Mouse (Mus musculus) testis, adult 2 months (tissue): Measurements from ENCODE around the gene Gm9767. TPM values are rescaled to one million over a fixed set of nuclear protein-coding genes. Genes with fewer than 3 reads are reported as not detected.

ENCODE experiments used
- H3K27ac ChIP-seq: fragments of 200-500 bp; 2 replicates; pipeline ENCODE4 v1.5.1; 2012; ENCODE audit warnings: low read depth, low read length; ENCODE audit not compliant: control insufficient read depth, insufficient read depth
- H3K27me3 ChIP-seq: fragments of 200-500 bp; 2 replicates; pipeline ENCODE4 v1.6.1; 2012; ENCODE audit warnings: mild to moderate bottlenecking, low read length, moderate library complexity; ENCODE audit not compliant: control insufficient read depth, insufficient read depth
- H3K36me3 ChIP-seq: fragments of 200-500 bp; 2 replicates; pipeline ENCODE4 v1.6.1; 2012; ENCODE audit warnings: mild to moderate bottlenecking, low read length; ENCODE audit not compliant: control insufficient read depth, insufficient read depth
- H3K4me1 ChIP-seq: fragments of 200-500 bp; 2 replicates; pipeline ENCODE4 v1.6.1; 2012; ENCODE audit warnings: low read length; ENCODE audit not compliant: control insufficient read depth, insufficient read depth
- H3K4me3 ChIP-seq: fragments of 200-500 bp; 2 replicates; pipeline ENCODE4 v1.5.1; 2012; ENCODE audit warnings: low read depth, mild to moderate bottlenecking, low read length, moderate library complexity, mixed read lengths; ENCODE audit not compliant: control insufficient read depth
- CTCF ChIP-seq: fragments of 200-500 bp; IDR thresholded peaks from 2 replicates; pipeline ENCODE4 v1.5.1; 2012; ENCODE audit warnings: low read depth, mild to moderate bottlenecking, inconsistent platforms, low read length, moderate library complexity; ENCODE audit not compliant: control insufficient read depth, insufficient read depth, insufficient replicate concordance
- POLR2A ChIP-seq: fragments of 200-500 bp; IDR thresholded peaks from 2 replicates; pipeline ENCODE4 v1.6.1; 2012; ENCODE audit warnings: low read depth, mild to moderate bottlenecking, inconsistent platforms, low read length, moderate library complexity; ENCODE audit not compliant: control insufficient read depth
- polyA plus RNA-seq: library from polyadenylated mRNA; depleted of rRNA; stranded (reverse); fragments of >200 nt; gene quantifications from 2 replicates; pipeline ENCODE4 v1.2.3, GENCODE M21; 2012; rRNA removed

Gm9767 gene
- polyA plus RNA-seq, 1 experiment: 0.11 TPM

- peaks cover 2% of the 10 kb centered on the region; the same call in 1 of the 2 replicates for H3K27me3 ChIP-seq
- no peak overlapping the region for H3K4me3 ChIP-seq
- TF ChIP-seq CTCF (no peak), POLR2A (no peak)
- H3K36me3 ChIP-seq: no peaks in the 10 kb centered on the region
- H3K27ac ChIP-seq: no peak overlapping the region
- H3K4me1 ChIP-seq: peaks cover 10% of the 10 kb centered on the region
Observed at GRCm38 (mm10) chr10:26079678-26080077, 1.6 kb downstream of the Gm9767 start.

GRCm38 (mm10) chr10:26082081-26082480, 4.0 kb downstream of the Gm9767 start:
- Histone ChIP-seq H3K27ac (no peak overlapping the region), H3K36me3 (no peaks in the 10 kb centered on the region), H3K4me1 (peaks cover 10% of the 10 kb centered on the region), H3K27me3 (peaks cover 2% of the 10 kb centered on the region; the same call in 1 of the 2 replicates), H3K4me3 (no peak overlapping the region)
- TF ChIP-seq POLR2A (no peak), CTCF (no peak)

- TF ChIP-seq POLR2A: no peak
- TF ChIP-seq CTCF: no peak
- Histone ChIP-seq H3K4me3 (no peak overlapping the region), H3K36me3 (no peaks in the 10 kb centered on the region), H3K27ac (no peak overlapping the region), H3K4me1 (no peaks in the 10 kb centered on the region), H3K27me3 (no peaks in the 10 kb centered on the region)
Observed at GRCm38 (mm10) chr10:26103330-26103982, 25.4 kb downstream of the Gm9767 start.

GRCm38 (mm10) chr10:26114409-26114808, 36.4 kb downstream of the Gm9767 start:
- Histone ChIP-seq H3K4me3 (no peak overlapping the region), H3K36me3 (no peaks in the 10 kb centered on the region), H3K27me3 (no peaks in the 10 kb centered on the region), H3K4me1 (no peaks in the 10 kb centered on the region), H3K27ac (no peak overlapping the region)
- TF ChIP-seq CTCF (no peak), POLR2A (no peak)

- Histone ChIP-seq H3K27me3 (no peaks in the 10 kb centered on the region), H3K4me3 (no peak overlapping the region), H3K4me1 (no peaks in the 10 kb centered on the region), H3K36me3 (no peaks in the 10 kb centered on the region), H3K27ac (no peak overlapping the region)
- TF ChIP-seq CTCF (no peak), POLR2A (no peak)
Observed at GRCm38 (mm10) chr10:26119067-26119821, 41.2 kb downstream of the Gm9767 start.

- Histone ChIP-seq H3K4me3 (no peak overlapping the region), H3K4me1 (no peaks in the 10 kb centered on the region), H3K27me3 (no peaks in the 10 kb centered on the region), H3K27ac (no peak overlapping the region), H3K36me3 (no peaks in the 10 kb centered on the region)
- no peak for TF ChIP-seq CTCF
- no peak for TF ChIP-seq POLR2A
Observed at GRCm38 (mm10) chr10:26119822-26120183, 41.7 kb downstream of the Gm9767 start.

Other genes starting within 250 kb of the Gm9767 start
- 7.4 and 7.8 TPM in 2 replicates for gene Tmem200a, start 797 bp downstream of the Gm9767 start, polyA plus RNA-seq
- not detected in 2 replicates for gene Samd3, start 151.5 kb downstream of the Gm9767 start, polyA plus RNA-seq